Mouse (Mus musculus) cerebellum, adult 8-10 months (tissue): ENCODE measurements at regions not wholly inside any gene's neighbourhood (a gene's known extent, or its start where the extent isn't known, plus 50 kb on each side); places are given as distances from the start of the nearest gene placed in this dataset.

Experiments used
- DNase-seq: peaks from one replicate; pipeline ENCODE4 v3.0.0; 2022

DNA sequence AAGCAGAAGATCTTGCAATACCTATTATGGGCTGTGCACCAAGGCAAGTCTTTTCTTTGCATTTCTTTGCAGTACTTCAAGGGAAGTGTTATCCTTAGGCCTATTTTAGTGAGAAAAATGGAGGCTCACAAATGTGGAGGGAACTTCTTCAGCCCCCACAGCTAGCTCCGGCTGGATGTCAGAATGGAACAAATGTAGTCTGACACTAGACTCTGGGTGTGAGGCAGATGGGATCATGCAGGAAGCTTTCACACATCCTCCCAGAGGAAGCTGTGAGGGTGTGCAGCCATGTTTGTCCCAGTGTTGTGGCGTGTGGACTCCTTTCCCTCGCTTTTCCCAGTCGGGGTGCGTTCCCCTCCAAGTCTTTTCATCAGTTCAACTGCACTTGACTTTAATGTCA, 268.0 kb downstream of the Gm11011 start:
- DNase-seq: no peak

DNA sequence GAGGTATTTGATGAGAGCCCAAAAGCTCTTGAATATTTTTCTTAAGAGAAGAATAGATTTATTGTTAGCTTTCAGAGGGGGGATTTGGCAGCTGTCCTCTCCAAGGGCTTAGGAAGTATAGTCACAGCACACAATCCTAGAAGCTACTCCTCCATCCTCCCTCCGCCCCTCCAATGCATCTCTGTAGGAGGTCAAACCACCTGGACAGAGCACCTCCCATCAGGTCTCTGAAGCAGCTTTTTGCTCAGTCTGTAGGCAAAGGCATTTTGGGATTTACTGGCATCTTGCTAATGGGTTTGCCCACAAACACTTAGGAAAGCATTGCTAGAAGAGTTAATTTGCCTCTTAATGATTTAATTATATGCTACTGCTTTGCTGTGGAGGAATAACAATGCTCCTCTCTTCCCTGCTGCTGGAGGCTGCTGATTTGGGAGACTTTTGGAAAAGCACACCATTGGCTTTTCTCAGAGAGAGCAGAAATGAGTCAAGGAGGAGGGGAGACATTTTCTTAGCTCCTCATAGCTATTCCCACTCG, 273.1 kb downstream of the Gm11011 start:
- DNase-seq: no peak

DNA sequence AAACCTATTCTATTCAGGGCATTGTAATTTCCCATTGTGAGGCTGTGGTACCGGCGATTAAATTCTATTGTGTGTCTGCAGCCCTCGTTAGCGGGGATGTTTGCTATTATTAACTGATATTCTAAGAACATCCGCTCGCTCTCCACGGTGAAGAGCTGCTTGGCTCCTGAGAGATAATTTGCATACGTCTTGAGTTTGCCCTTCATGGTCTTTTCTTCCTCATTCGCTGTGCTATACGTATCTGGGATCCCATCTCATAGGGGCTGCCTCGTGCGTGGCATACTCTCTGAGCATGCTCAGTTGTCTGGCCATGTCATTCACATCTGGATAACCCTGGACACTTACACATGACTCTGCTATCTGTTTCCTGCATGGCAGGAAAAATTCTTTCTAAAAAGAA, 275.7 kb downstream of the Gm11011 start:
- DNase-seq: no peak

DNA sequence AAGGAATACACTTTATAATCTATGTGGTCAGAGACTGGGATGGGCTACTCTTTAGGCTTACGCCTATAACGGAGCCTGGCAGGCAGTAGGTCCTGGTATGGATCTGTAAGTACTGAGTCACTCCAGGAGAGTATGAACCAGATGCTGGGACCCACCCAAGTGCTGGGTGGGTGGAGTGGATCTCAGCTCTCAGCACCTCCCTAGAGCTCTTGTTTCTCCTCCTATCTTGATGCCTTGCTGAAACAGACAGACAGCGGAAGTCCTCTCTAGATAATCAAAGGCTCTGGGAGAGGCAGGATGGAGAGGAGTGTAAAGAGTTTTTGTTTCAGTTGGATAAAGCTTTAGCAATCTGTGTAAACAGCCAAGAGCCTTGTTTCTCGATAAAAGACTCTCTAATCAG, 276.2 kb downstream of the Gm11011 start:
- DNase-seq: no peak

DNA sequence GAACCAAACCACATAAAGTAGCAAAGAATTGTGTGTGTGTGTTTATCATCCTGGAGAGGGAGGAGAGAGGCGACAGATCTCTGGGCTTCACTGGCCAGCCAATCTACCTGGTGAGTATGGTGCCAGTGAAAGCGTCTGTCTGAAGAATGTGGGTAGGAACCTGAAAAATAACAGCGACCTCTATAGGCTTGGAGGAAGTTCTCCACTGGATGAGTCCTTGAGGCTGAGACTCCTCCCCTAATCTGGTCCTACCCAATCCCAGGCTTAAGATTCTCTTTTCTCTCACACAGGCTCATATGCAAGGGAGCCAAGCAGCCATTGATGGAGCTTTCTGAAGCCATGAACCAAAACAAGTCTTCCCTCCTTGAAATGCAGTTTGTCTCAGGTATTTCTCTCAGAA, 283.2 kb downstream of the Gm11011 start:
- no peak for DNase-seq

DNA sequence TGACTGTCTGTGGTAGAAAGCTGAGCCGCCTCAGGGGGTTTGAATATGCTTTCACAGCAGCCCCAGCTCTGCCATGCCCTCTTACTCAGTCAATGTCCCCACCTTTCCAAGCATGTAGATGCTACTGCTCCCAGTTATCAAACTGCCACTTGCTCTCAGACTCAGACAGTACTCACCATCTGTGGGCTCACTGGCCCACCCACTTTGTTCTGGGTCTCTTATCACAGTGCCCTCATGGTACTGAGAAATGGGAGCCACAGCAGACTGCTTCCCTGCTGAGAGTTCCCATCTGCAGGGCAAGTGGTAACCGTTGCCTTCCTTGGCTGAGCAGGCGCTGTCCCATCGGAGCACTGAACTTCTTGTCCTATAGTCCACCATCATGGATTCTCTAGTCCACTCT, 286.6 kb downstream of the Gm11011 start:
- DNase-seq: no peak

DNA sequence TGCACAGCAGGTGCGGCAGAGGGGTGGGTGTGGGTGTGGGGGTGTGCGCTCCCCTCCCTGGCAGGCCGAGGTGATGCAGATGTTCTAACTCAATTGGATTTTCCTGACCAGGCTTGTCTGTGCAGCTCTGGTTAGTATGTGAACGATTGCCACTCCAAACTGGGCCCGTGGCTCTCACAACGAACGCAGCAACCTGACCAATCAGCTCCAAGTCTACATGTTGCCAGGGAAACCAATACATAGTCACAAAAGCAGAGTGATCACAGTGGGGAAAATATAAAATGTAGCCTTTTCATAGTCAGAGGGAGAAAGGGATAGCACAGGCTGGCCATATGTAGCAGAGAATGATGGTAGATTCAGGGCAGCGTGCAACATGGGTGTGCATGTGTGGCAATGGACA, 287.1 kb downstream of the Gm11011 start:
- no peak for DNase-seq

DNA sequence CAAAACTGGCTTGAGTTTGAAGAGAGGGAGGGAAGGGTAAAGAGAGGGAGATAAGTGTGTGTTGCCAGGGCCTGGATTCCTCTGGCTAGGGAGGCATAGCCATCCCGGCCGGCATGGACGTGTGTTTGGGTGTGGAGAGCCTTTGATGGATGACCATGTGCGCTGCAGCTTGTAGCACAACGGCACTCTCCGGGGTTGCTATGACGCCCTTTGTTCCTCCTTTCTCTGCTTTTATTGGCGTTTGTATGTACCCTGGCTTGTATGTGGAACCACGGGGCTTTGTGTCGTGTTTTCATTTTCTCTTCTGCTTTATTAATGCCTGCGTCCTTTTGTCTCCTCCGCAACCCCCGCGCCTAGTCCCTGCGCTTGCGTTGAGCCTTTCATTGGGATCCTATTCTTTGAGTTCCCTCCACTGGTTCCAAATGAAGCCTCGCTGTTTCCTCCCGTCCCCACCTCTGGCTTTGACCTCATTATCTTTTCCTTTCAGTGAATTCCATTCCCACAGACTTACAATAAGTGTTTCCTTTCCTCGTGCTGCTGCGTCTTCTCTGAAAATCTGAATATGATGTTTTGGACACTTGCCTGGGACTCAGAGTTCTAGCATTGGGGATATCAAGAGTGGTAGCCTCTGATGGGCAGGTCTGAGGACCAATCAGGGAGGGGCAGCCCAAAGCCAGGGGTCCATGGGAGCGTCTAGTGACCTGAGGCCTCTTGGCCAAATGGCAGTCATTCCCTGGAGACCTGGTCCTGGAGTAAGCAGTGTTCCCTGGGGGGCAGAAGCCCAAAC, 289.5 kb downstream of the Gm11011 start:
- no peak for DNase-seq

DNA sequence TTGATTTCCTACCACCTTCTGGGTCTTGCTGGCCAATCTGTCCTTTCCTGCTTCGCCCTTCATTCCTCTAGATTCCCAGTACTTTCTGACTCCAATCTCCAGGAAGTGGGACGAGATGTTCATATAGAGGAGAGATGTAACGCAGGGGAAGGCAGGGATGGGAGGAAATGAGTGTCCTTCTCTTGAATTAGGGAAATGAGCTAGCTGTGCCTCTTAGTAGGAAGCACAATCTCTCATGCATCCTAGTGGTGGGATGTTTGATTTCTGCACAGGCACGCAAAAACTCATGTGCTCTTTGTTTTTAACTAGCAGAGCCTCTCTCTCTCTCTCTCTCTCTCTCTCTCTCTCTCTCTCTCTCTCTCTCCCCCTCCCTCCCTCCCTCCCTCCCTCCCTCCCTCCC, 290.3 kb downstream of the Gm11011 start:
- no peak for DNase-seq

DNA sequence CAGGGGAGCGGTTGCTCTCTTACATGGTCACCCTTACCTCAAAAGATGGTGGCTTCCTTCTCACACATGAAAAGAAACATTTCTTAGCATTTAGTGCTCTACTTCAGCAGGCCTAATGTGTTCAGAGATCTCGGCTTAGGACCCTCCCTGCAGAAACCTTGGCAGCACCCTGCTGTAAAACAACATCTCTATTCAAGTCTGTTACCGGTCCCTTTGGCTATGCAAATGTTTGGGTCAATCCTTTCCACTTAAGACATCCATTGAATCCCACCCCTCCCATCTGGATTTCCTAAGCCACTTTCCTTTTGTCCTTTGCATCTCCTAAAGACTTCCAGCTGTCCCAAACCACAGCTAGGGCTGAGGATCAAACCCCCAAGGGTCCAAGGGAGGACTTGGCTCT, 294.2 kb downstream of the Gm11011 start:
- DNase-seq: no peak

DNA sequence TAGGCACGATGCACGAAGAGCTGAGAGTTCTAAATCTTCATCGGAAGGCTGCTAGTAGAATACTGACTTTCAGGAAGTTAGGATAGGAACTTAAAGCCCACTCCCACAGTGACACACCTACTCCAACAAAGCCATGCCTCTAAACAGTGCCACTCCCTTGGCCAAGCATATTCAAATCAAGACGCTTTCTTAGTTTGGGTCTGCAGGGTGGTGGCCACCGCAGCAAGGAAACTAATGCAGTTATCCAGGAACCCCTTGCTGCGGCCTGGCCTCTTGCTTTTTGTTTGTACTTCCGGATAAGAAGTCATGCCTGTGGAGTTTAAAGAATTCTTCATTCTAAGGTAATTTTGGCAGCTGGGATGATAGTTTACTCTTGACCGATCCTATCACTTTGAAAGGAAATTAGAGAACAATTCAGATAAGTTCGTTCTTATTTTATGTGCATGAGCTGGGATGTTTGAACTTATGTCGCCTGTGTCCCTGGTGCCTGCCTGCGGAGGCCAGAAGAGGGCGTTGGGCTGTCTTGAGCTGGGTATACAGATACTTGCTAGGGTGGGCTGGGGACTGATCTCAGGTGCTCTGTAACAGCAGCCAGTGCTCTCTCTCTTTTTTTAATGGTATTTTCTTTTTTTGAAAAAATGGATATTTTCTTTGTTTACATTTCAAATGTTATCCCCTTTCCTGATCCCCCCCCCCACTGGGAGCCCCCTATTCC, 298.5 kb downstream of the Gm11011 start:
- no peak for DNase-seq

DNA sequence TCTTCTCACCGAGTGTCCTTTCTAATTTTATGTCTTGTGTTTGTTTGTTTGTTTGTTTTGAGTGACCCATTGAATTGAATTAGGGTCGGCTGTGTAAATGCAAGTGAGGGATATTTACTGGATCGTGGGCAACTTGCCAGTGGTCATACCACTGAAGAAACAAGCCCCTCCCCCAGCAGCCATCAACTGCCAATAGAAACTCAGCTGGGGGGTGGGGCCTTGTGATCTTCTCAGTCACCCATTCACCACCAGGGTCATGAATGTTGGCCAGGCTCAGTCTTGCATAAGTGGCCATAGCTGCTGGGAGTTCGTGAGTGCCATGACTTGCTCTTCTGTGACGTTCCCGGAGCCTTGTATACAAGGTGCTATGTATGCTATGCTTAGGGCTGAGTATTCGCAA, 300.8 kb downstream of the Gm11011 start:
- no peak for DNase-seq

DNA sequence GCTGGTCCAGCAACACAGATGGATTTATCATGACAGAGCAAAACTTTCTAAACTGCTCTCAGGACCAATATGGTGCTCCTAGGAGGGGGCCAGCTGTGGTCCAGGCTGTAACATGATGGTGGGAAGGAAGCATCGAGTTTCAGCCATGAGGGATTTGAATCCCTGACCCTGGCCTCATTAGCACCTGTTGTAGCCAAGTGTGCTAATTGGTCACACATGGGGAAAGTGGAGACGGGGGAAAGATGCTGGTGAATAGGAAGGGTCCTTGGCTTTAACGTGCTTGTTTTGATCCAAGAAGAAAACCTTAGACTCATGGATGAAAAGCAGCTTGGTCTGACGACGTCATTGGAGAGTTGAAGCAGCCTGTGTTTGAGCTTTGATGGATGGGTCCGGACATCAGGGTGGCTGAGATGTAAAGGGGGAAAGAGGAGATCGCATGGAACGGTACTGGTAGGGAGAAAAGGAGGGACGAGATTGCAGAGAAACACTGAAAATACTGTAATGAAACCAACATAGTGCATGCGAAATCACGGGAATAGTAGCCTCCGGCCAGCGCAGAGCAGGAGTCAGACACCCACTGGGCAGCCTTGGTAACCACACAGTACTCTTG, 304.9 kb downstream of the Gm11011 start:
- no peak for DNase-seq

DNA sequence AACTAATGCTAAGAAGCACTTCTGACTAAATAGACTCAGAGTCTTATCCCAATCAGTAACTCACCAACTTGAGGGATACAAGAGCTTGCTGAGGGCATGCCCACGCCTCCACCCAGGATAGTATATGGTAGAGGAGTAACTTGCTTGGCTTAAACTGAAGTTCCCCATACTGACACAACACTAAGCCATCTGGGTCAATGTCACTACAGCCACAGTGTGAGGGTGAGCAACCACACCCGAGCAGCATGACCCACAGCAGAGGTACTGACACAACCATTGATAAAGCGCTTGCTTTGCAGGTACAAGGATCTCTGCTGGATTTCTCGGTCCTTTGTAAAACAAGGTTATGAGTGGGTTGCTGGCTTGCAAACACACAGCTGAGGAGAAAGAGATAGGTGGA, 312.2 kb downstream of the Gm11011 start:
- DNase-seq: no peak

DNA sequence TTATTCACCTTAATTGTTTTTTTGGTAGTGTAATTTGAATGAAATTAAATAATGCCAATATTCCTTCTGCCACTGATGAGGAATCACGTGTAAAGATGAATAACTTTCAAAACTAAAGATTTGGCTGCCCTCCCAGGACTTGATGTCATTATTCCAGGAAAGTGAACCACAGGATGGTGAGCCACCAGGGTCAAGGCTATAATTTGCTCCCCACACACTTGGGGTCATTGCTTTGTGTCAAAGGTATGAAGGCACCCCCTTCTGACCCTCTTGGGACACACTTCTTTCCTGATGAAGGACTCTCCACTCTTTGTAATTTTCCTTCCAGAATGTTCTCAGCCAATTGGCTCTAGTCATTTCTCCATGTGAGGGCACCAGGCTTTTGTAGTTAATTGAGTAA, 313.4 kb downstream of the Gm11011 start:
- no peak for DNase-seq

DNA sequence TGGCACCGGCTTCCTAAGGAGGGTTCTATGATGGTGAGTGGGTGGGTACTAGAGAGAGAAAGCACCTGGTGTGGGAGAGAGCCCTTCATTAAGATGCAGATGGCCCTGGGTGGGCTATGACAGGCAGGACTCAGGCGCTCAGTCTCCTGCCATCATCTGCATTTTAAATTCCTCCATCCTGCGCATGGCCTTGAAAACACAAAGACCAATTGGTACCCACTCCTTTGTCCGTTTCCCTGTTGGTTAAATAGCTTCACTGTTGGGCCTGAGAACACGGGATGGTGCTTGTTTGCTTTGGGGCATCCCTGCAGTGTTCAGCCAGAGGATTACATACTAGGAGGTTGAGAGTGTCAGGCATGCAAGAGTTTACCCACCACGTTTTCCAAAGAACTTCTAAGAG, 314.9 kb downstream of the Gm11011 start:
- no peak for DNase-seq

DNA sequence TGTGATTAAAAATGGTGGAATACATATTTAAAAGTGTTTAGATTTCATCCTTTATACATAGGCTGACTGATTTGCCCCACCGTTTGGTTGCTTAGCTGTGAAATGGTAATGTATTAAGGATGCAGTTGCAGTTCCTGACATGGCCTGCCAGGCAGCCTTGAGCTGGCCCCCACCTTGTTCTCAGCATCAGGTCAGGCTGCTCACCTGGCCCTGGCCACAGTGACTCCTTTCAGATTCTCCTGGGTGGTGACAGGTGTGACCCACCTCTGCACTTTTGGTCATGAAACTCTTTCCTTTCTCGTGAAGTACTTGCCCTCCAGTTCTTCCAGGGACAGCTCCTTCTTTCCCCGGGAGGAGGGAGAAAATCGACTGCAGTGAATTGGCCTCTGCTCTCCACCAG, 315.5 kb downstream of the Gm11011 start:
- DNase-seq: no peak

DNA sequence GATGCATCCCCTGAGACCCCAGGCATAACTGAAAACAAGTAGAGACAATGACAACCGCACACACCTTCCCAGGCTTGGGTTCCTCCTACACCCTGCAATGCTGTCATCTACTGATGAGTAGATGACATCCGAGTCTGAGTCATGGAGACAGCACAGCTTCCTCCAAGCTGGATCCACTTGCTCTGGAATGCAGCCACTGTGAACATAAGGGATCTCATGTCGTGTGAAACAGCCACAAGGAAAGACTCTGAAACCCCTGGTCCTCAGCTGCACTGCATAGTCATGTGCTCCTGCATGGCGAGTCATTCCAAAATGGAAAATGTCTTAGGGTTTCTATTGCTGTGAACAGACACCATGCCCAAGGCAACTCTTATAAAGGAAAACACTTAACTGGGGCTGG, 305.2 kb upstream of the Zfp64 start:
- no peak for DNase-seq

DNA sequence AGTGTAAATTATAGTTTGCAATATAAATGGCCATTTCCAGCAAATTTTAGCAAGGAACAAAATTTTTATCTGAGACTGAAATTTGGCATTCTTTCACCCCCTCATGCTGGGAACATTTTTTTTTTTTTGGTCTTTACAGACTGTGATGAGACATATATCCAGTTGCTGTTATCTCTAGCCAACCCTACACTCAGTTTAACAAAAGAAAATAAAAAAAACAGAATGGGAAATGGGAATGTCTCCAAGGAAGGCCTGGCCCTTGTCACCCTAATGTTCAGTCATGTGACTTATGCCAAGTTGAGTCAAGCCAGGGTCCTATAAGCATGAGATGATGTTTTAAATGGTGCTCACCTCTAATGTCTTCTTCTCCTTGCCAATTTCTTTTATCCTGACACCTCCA, 289.2 kb upstream of the Zfp64 start:
- no peak for DNase-seq

DNA sequence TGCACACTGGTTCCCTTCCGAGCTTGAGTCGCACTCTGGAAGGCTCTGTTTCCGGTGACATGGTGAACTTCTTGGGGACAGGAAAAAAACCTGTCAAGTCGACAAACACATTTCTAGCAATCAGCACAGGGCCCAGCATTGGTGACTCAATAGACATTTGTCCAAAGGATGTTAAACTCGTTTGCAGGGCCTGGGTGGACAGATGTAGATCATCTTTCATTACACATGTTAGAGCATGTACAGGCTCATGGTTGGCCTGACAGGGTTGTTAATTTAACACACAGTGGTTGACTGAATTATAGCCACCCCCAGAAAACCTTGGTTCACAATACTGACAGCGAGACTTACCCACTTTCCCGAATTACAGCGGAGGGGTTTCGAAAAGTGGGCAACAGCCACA, 288.6 kb upstream of the Zfp64 start:
- DNase-seq: no peak

DNA sequence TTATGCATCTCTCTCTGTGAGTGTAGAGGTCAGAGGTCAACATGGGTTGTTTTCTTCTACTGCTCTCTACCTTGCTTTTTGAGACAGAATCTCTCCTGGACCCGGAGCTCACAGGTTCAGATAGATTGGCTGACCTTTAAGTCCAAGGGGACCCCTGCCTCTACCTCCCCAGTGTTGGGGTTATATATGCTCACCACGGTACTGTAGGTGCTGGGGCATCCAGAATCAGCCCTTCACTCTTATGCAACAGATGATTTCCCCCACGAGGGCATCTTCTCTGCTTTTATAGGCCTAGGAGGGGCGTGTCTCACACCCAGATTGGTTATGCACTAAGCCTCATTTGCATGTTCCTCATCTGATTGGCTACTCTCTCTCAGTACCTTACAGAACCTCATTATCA, 282.5 kb upstream of the Zfp64 start:
- DNase-seq: no peak

DNA sequence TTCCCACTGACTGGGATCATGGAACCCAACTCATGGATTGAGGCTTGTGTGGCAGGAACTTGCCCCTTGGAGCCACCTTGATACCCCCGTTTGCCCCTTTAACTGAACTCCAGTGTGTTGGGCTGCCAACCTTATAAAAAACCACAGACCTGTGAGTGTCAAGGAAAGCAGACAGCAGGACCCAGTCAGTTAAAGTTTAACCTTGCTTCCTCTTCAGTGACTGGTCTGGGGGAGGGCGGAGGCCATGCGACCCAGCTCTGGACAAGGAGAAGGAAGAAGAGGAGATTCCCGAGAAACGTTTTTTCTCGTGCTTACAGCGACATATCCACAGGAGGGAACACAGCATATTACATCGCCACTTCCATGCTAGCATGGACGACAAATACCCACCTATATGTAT, 281.9 kb upstream of the Zfp64 start:
- no peak for DNase-seq

DNA sequence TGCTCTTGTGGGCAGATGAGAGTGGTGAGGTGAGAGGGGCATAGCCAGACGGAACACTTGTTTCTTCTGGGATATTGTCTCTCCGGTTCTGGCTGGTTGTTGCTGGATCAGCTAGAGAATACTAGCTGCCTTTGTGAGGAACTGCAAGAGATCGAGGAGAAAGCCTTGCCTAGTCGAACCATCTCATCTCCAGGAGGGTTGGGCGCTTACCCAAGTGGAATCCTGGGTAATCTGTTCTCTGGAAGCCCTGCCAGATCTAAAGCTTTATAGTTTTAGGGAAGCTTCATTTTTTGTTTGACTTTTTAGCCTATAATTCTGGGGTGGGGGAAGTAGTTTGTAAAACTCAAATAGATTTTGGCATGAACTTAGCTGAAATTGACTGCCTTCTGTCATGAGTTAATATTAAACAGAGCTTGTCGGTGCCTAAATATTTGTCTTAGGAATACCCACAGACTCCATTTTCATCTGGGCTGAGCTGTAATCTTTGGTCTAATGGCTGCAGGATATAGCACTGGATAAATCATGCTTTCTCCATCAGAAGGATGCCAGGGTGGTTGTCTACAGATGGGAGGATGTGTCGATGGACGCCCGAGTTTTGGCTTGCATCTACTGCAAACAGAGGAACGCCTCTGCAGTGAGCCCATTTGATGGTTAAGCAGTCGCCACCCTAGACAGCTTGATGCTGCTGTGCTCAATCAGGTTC, 279.1 kb upstream of the Zfp64 start:
- DNase-seq: no peak
